Mouse (Mus musculus) brain, embryonic 18.5 days (tissue): ENCODE results near the gene Dnah5.
"Not testable (repeated sequence)": the region's sequence is repeated elsewhere in the genome, so short reads cannot be mapped to it uniquely, and the experiment has no call there.

Experiments used
- DNase-seq: peaks from one replicate; pipeline ENCODE4 v3.0.0-alpha.2; 2012; ENCODE audit warnings: low read depth, low spot score

The Dnah5 gene

GRCm38 (mm10) chr15:28299438-28299837 is 95.9 kb downstream of the Dnah5 start:
- DNase-seq = no peak

- DNase-seq = no peak
Measured at GRCm38 (mm10) chr15:28307131-28307530, 103.6 kb downstream of the Dnah5 start.

- no peak for DNase-seq
Measured at GRCm38 (mm10) chr15:28307884-28308283, 104.3 kb downstream of the Dnah5 start.

- DNase-seq = no peak
Measured at GRCm38 (mm10) chr15:28310516-28310915, 107.0 kb downstream of the Dnah5 start.

- no peak for DNase-seq
Measured at GRCm38 (mm10) chr15:28313451-28313850, 109.9 kb downstream of the Dnah5 start.

- peak; percentile 16 for DNase-seq
Measured at GRCm38 (mm10) chr15:28315812-28316528, 112.4 kb downstream of the Dnah5 start.

GRCm38 (mm10) chr15:28322533-28322932 is 119.0 kb downstream of the Dnah5 start:
- DNase-seq = no peak

- no peak for DNase-seq
Measured at GRCm38 (mm10) chr15:28326985-28327384, 123.4 kb downstream of the Dnah5 start.

- no peak for DNase-seq
Measured at GRCm38 (mm10) chr15:28327441-28327840, 123.9 kb downstream of the Dnah5 start.

GRCm38 (mm10) chr15:28341151-28341550 is 137.6 kb downstream of the Dnah5 start:
- DNase-seq = no peak

- DNase-seq = no peak
Measured at GRCm38 (mm10) chr15:28367561-28367960, 164.0 kb downstream of the Dnah5 start.

- no peak for DNase-seq
Measured at GRCm38 (mm10) chr15:28370431-28370830, 166.9 kb downstream of the Dnah5 start.

GRCm38 (mm10) chr15:28371506-28371905 is 168.0 kb downstream of the Dnah5 start:
- DNase-seq = no peak

GRCm38 (mm10) chr15:28374394-28374793 is 170.8 kb downstream of the Dnah5 start:
- no peak for DNase-seq

GRCm38 (mm10) chr15:28380909-28381308 is 177.4 kb downstream of the Dnah5 start:
- no peak for DNase-seq

GRCm38 (mm10) chr15:28393723-28394122 is 190.2 kb downstream of the Dnah5 start:
- not testable (repeated sequence) for DNase-seq

- DNase-seq = no peak
Measured at GRCm38 (mm10) chr15:28395481-28395880, 191.9 kb downstream of the Dnah5 start.

- no peak for DNase-seq
Measured at GRCm38 (mm10) chr15:28398472-28398871, 194.9 kb downstream of the Dnah5 start.

GRCm38 (mm10) chr15:28399258-28399657 is 195.7 kb downstream of the Dnah5 start:
- no peak for DNase-seq

- DNase-seq = no peak
Measured at GRCm38 (mm10) chr15:28404630-28405029, 201.1 kb downstream of the Dnah5 start.

GRCm38 (mm10) chr15:28405136-28405535 is 201.6 kb downstream of the Dnah5 start:
- DNase-seq = no peak

GRCm38 (mm10) chr15:28439702-28440101 is 236.2 kb downstream of the Dnah5 start:
- DNase-seq = no peak

- DNase-seq = no peak
Measured at GRCm38 (mm10) chr15:28444494-28444893, 240.9 kb downstream of the Dnah5 start.
